Mouse (Mus musculus) cerebellum, adult 8-10 months (tissue): ENCODE measurements at regions not wholly inside any gene's neighbourhood (a gene's known extent, or its start where the extent isn't known, plus 50 kb on each side); places are given as distances from the start of the nearest gene placed in this dataset.
"Not testable (repeated sequence)": the region's sequence is repeated elsewhere in the genome, so short reads cannot be mapped to it uniquely, and the experiment has no call there.

Source experiments
- DNase-seq: peaks from one replicate; pipeline ENCODE4 v3.0.0; 2022

DNA sequence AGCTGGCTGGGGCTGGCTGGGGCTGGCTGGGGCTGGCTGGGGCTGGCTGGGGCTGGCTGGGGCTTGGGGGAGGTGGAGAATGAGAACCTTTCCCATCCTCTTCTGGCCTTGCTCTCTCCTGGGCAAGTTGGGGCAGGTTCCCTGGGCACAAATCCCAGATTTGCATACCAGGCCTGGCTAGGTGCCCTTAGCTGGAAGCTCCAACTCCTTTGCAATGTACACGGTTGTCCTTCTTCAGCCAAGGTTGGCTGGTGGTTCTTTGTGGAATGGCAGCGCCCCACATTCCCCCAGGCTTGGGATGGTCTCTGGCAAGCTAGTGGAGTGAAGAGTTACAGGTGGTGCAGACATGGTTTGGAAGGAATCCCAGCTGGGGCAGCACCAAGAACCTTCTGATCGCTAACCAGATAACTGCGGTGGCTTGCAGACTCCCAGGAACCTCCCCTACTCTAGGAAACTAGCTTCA lies 217.5 kb downstream of the Pten start:
- DNase-seq = peak; percentile 9

DNA sequence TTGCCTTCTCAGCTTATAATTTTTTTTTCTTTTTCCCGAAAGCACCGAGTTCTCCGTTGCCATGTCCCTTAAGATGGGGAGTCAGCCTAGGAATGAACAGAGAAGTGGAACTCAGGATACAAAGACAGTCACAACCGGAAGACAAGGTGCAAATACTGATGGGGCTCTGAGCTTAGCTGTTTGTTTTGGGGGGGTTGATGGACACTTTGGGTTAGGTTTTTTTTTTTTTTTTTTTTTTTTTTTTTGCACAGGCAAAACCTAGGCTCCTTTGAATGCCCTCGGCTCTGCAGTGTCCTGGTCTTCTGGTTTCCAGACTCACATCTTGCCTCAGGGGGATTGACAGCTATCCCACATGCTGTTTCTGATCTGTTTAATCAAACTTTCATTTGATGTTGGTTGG lies 218.0 kb downstream of the Pten start:
- no peak for DNase-seq

- no peak for DNase-seq
Observed at GRCm38 (mm10) chr19:32976507-32976906, 219.2 kb downstream of the Pten start.

GRCm38 (mm10) chr19:32978037-32978745 lies 220.9 kb downstream of the Pten start:
- DNase-seq = no peak

DNA sequence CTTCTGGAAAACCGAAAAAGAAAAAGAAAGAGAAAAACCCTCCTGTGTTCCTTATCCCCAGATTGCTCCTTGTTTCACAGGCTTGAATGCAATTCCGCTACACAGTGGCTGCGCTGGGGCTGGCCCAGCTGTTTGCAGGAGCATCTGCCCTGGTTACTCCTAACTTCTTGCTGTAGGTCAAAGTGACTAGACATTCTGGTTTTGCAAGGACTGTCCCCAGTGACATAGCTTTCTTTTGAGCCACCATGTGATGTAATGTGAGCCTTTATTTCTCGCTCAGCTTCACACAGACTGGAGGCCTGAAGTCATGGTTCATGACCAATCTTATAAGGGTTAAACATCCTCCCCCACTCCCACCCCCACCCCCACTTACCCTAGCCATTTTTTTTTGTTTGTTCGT lies 222.8 kb downstream of the Pten start:
- no peak for DNase-seq

DNA sequence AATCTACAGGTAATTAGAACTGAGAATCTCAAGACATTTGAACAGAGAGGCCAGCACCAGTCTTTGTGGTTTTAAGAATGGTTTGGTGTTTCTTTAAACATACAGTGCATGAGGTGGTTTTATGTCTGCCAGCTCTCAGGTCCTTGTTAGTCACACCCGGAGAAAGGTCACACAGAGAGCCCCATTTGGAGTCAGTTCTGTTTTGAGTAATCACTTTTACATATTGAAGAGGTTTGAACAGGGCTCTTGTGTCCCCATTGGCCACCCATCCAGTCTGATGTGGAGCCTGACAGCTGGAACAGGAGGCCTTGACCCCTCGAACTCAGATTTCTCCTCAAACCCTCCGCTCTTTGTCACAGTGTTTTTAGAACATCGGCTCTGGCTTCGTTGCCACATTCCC lies 231.4 kb downstream of the Pten start:
- DNase-seq = no peak

DNA sequence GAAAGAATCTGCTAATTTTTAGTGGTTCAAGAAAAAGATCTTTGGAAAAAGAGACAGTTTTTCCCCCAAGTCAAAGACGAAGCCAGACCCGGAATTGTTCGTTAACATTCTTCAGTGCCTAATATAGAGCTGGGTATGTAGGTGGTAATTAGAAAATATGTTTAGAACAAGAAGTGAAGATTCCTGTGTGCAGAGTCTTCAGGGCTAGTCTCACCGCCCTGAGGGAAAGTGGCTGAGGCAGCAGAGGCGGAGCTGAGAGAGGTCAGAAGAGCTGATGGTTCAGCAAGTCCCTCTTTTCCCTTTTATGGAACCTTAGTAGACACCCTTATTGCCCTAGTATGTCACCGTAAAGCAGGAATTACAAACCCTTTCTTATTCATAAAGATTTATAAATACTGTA lies 232.0 kb downstream of the Pten start:
- no peak for DNase-seq

- no peak for DNase-seq
Observed at GRCm38 (mm10) chr19:32990576-32990975, 233.3 kb downstream of the Pten start.

- no peak for DNase-seq
Observed at GRCm38 (mm10) chr19:32998576-32999170, 241.4 kb downstream of the Pten start.

GRCm38 (mm10) chr19:33007582-33007981 lies 250.3 kb downstream of the Pten start:
- no peak for DNase-seq

DNA sequence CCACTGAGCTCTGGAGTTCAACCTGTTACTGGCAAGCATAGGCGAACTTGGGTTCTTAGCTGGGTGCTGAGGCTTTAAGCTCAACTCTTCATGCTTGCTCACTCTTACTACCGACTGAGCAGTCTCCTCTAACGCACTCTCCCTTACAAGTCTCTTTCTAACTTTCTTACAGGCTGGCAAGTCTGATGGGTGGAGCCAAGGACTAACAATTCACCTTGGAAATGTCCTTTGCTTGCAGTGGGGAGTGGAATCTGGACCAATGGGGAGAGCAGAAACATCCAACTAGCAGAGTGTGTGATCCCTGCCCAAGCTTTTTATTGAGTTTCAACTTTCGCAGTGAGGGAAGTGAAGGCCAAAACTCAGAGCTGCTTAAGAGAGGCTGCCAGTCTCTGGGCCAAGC lies 250.8 kb downstream of the Pten start:
- DNase-seq = no peak

DNA sequence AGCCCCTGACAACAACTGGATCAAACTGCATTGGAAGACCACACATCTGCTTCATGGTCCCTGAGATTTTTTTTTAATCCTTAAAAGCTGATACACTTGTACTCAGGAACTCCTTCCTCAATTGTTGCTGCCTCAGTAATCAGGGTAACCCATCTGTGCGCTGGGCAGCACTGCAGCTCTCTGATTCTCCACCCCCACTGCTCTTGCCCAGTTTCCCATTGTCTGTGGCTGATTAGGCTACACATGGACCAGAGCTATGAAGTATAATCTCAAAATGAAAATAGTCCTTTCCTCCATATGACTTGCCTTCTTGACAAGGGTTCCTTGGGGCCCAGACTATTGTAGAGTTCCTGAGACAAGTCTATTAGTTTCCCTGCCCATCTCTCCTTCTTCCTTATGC lies 251.5 kb downstream of the Pten start:
- no peak for DNase-seq

DNA sequence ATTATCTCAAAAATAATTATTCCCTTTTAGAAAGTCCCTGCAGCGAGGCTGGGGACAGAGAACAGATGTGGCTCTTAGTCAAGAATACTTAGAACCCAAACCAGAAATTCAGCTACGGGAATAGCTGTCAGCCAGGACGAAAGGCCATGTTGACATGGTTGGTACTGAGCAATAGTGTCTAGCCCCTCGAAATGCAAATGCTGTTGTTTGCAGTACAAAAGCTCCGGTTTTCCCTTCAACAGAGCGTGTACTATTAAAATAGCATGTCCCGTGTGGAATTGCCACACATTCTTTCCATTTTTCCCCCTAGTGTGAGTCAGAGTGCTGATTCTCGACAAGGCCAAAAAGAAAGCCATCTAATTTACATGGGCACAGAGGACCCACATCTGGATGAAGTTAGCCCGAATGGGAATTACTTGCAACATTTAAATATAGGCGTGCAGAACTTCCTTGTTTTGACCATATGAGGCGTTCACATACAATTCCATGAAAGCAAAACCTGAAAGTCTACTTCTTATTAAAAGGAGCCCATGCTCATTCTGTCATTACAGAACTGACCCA lies 253.7 kb downstream of the Pten start:
- no peak for DNase-seq

- not testable (repeated sequence) for DNase-seq
Observed at GRCm38 (mm10) chr19:33014879-33015278, 257.6 kb downstream of the Pten start.

- DNase-seq = no peak
Observed at GRCm38 (mm10) chr19:33021161-33021560, 263.9 kb downstream of the Pten start.

GRCm38 (mm10) chr19:33022839-33023428 lies 265.6 kb downstream of the Pten start:
- DNase-seq = no peak

DNA sequence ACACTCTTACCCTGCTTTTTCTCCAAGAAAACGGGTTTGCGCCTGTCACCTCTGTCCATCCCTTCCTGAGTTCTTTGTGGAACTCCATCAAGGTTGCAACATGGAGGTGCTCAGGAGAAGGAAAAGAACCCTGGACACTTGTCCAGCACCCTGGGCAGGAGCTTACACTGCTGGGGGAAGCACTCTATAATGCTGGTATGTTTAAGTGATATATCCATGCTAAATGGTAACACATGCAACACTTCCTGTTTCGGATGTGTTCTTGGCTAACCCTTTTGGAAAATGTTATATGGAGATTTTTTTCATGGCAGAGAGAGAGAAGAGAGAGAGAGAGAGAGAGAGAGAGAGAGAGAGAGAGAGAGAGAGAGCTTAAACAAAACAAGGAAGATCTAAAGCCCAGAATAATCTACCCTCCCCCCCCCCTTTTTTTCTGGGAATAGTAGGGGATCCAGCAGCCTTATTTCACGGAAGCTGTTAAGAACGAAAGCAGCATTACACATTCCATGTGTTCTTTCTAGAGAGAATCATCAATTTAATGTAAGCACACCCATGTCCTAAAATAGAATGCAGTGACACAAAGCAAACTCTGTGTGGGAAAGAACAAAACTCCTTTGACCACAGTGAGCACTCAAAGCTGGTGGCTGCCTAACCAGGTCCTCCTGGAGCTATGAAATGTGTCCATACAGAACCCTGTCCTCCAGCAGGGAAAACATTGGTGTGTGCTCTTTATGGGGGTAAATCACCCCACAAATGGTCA lies 272.6 kb downstream of the Pten start:
- no peak for DNase-seq

DNA sequence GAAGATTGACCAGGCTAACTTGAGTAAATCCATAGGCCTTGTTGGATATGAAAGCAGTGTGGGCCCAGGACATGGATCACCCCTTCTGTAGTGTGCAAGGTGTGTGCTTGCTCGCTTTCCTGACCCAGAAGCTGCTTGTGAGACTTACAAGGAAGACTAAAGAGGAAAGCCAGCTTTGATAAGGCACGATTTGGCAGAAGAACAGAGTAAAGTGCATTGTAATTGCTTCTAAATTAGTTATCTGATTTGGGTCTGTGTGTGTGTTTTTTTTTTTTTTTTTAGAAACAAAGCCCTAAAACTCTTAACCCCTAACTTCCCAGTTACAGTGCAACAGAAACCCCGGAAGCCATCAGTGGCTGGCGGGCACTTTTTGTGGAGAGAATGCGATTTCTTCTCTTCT lies 283.2 kb downstream of the Pten start:
- DNase-seq = no peak

- no peak for DNase-seq
Observed at GRCm38 (mm10) chr19:33040991-33041390, 283.7 kb downstream of the Pten start.

DNA sequence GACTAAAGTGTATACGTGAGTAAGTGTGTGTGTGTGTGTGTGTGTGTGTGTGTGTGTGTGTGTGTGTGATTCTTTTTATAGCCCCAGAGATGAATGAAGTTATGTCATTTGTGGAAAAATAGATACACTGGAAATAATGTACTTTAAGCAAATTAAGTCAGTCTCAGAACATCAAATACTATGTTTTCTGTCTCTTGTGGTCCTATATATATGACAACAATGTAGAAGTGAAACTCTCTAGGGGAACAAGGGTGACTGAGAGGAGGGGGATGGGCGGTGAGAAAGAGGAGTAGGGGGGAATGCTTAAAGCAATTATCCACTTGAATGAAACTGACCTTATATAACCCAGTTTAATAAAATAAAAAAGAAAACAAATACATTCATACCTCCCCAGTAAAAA lies 285.5 kb downstream of the Pten start:
- no peak for DNase-seq

DNA sequence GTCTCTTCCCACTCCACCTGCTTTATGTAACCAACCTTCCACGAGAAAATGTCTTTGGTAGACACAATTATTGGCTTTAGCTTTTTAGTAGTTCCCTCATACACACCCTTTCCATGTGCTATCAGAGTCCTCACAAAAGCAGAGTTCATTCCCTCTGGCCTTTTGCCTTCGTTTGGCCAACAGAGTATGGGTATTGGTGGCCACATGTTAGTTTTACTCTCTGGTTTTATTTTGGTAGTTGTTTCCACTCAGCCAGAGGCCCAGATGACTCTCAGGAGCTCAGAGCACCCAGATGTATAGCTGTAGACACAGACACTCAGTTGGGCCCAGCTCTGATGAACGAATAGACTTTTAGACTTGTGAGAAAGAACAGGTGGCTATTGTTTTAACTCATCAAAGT lies 286.4 kb downstream of the Pten start:
- DNase-seq = no peak

DNA sequence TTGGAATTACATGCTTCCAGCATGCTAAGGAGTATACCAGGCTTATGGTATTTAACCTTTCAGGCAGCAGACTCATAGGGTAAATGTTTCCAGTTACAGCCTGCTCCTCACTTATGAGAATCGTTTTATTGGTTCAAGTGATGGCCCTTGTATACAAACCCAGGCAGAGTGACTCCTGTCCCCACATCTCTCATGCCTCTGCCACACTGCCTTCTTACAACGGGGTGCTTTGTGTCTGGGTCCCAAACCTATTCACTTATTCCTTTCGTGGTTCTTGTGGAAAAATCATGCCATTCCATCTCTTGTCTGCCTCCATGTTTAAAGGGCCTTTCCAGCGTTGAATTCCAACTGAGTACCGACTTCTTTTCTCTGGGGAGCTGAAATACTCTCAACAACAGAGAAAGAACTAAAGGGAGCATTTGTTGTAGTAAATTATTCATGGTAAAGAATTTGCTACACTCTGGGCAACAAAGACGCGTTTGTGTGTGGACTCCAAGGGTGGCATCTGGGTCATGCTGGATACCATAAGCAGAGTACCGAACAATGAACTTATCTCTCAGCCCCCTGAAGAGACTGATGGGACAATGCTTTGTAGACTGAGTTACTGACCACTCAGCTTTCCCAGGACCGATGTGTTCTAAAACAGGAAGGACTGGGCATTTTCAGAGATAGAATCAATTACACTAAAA lies 291.6 kb downstream of the Pten start:
- DNase-seq = no peak
